In the genomic region with DNA sequence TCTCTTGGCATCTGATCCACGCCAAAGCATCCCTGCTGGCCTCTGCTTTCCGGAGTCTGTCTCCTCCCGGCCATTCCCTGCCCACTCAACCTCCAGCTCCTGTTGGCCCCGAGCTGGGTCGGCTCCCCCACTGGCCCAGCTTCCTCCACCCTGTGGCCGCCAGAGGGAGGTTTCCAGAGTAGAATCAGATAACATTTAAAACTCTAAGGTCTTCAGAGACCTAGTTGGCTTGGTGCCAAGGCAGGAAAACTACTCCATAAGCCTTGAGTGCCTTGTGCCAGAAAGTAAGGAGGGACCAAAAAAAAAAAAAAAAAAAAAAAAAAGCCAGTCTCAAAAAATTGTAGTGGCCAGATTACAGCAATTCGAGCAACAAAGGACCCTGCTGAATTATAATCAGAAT, we compare ENCODE assay signal across 9 mouse cellular contexts. TPM values are rescaled to one million over a fixed set of nuclear protein-coding genes. Genes with fewer than 3 reads are reported as not detected.
DNase-seq lines count a peak whose midpoint lies in the region; ATAC-seq and TF ChIP-seq lines count a peak whose summit lies in the region.
"Had no signal": no experiment of that assay in that cellular context is flagged by ENCODE, and none has a peak within 500 bp of the region (broad histone marks: within the 10 kb centered on the region; RNA-seq: fewer than 3 reads in every experiment).

No protein-coding gene starts in this region.

- intact Hi-C loops in heart, postnatal 36 days (cut with DNase I), result no loop called here

- 23% methylated on average over 7 of the region's 7 CpGs for WGBS in lung, postnatal 0 days

- peak; percentile 32 for ATAC-seq in lung, postnatal 0 days

- H3K9ac ChIP-seq in MEL (ENCODE audit: control insufficient read depth, low read depth, low read length, poor library complexity, severe bottlenecking), result peak overlapping the region; percentile 14; the same call in 1 of the 2 replicates
- H3K9ac ChIP-seq in lung, postnatal 0 days (replicated peaks; ENCODE audit: low read depth), result no peak overlapping the region
- H3K9ac ChIP-seq: limb, embryonic 15.5 days had no signal

- H3K4me2 ChIP-seq in lung, postnatal 0 days (replicated peaks; ENCODE audit: low read depth, low read length), result no peak overlapping the region
- H3K4me2 ChIP-seq: limb, embryonic 15.5 days had no signal

- H3K4me1 ChIP-seq in MEL (ENCODE audit: control insufficient read depth in 1 of 2, insufficient read depth in 2 of 2, low read length in 2 of 2), result peaks cover 2 to 12% of the 10 kb centered on the region in 2 experiments; a peak in 3 of 4 replicates
- peaks cover 11% of the 10 kb centered on the region for H3K4me1 ChIP-seq in lung, postnatal 0 days (ENCODE audit: insufficient read depth, low read depth, low read length)

- DNase-seq in embryo, embryonic 11 days, result peak; percentile 11
- no peak for DNase-seq in embryo, embryonic 9.5 days (ENCODE audit: extremely low spot score)
- peak; percentile 76 for DNase-seq in MEL (ENCODE audit: low read depth, low spot score)
- peak; percentile 52 to 55 for DNase-seq in cerebellum, postnatal 14 days
- peak; percentile 36 to 47 for DNase-seq in heart, postnatal 36 days
- DNase-seq in lung, postnatal 0 days (ENCODE audit: low spot score), result peak; percentile 83
- no peak for DNase-seq in spleen, postnatal 10 days (ENCODE audit: low spot score in 2 of 2)
- no peak for DNase-seq in c-Kit-positive CD71-positive TER-119-positive erythroid progenitor cells, embryonic 14.5 days (ENCODE audit: low spot score)

- no peaks in the 10 kb centered on the region for H3K9me3 ChIP-seq in MEL (replicated peaks; ENCODE audit: insufficient read depth, low read length)
- no peaks in the 10 kb centered on the region for H3K9me3 ChIP-seq in lung, postnatal 0 days (ENCODE audit: low read length)
- H3K9me3 ChIP-seq: limb, embryonic 15.5 days had no signal

- no peak for TF ChIP-seq POLR2A in MEL (IDR thresholded peaks at IDR 0.05; ENCODE audit: control insufficient read depth in 1 of 2, insufficient read depth in 1 of 2, low read depth in 1 of 2, low read length in 2 of 2, poor library complexity in 1 of 2)

- H3K27me3 ChIP-seq in MEL (ENCODE audit: control insufficient read depth in 1 of 2, insufficient read depth in 2 of 2, low read length in 2 of 2), result no peaks in the 10 kb centered on the region
- no peaks in the 10 kb centered on the region for H3K27me3 ChIP-seq in lung, postnatal 0 days (replicated peaks; ENCODE audit: insufficient read depth, low read length)
- H3K27me3 ChIP-seq: limb, embryonic 15.5 days had no signal

- TF ChIP-seq RAD21 in MEL (IDR thresholded peaks at IDR 0.05; ENCODE audit: low read depth, low read length), result no peak; the same call in 1 of the 2 replicates

- no peak overlapping the region; the same call in 1 of the 2 replicates for H3K27ac ChIP-seq in MEL (ENCODE audit: control insufficient read depth, low read depth, low read length)
- H3K27ac ChIP-seq in lung, postnatal 0 days (ENCODE audit: low read length), result no peak overlapping the region
- H3K27ac ChIP-seq: limb, embryonic 15.5 days had no signal

- TF ChIP-seq CTCF in MEL (IDR thresholded peaks at IDR 0.05 in 2 of 3, conservative IDR thresholded peaks at IDR 0.05 in 1 of 3; ENCODE audit: control insufficient read depth in 1 of 3, insufficient read depth in 1 of 3, low read depth in 2 of 3, low read length in 3 of 3, poor library complexity in 1 of 3, severe bottlenecking in 1 of 3), result peak in 2 of 3 experiments; percentile 32 to 38; a peak in 3 of 6 replicates
- TF ChIP-seq CTCF in lung, postnatal 0 days (IDR thresholded peaks at IDR 0.05), result peak; percentile 62

- H3K4me3 ChIP-seq in MEL (ENCODE audit: control insufficient read depth in 1 of 2, insufficient read depth in 1 of 2, low read depth in 2 of 2, low read length in 2 of 2), result no peak overlapping the region
- H3K4me3 ChIP-seq in lung, postnatal 0 days (ENCODE audit: low read depth, low read length), result no peak overlapping the region
- H3K4me3 ChIP-seq: limb, embryonic 15.5 days had no signal

- no peaks in the 10 kb centered on the region for H3K79me2 ChIP-seq in MEL (ENCODE audit: control insufficient read depth, insufficient read depth, low read length, poor library complexity)

- TF ChIP-seq EP300 in MEL (IDR thresholded peaks at IDR 0.05; ENCODE audit: low read depth in 1 of 2, low read length in 2 of 2), result peak in 1 of 2 experiments; percentile 34; a peak in 2 of 4 replicates
- peak; percentile 9; the same call in 1 of the 2 replicates for TF ChIP-seq EP300 in lung, postnatal 0 days (IDR thresholded peaks at IDR 0.05)

- peaks cover 0 to 9% of the 10 kb centered on the region in 2 experiments; a peak in 3 of 4 replicates for H3K36me3 ChIP-seq in MEL (ENCODE audit: control insufficient read depth in 1 of 2, insufficient read depth in 2 of 2, low read length in 2 of 2)
- no peaks in the 10 kb centered on the region for H3K36me3 ChIP-seq in lung, postnatal 0 days (ENCODE audit: insufficient read depth, low read length)

TF ChIP-seq in MEL, 35 proteins besides CTCF, POLR2A, EP300 and RAD21:
- TF ChIP-seq ZC3H11A (IDR thresholded peaks at IDR 0.05; ENCODE audit: low read depth, low read length) (no peak), TAL1 (IDR thresholded peaks at IDR 0.05; ENCODE audit: low read length) (no peak), UBTF (IDR thresholded peaks at IDR 0.05; ENCODE audit: borderline replicate concordance, insufficient read depth, low read depth, low read length) (no peak), GATA1 (IDR thresholded peaks at IDR 0.05; ENCODE audit: low read depth, low read length) (peak; percentile 67), ZNF384 (IDR thresholded peaks at IDR 0.05; ENCODE audit: low read depth, low read length) (peak; percentile 93), NELFE (IDR thresholded peaks at IDR 0.05; ENCODE audit: low read depth, low read length) (no peak), SMC3 (IDR thresholded peaks at IDR 0.05; ENCODE audit: low read depth, low read length) (peak; percentile 51), HCFC1 (IDR thresholded peaks at IDR 0.05; ENCODE audit: low read depth, low read length) (no peak), MAZ (IDR thresholded peaks at IDR 0.05; ENCODE audit: low read depth, low read length) (no peak), USF1 (IDR thresholded peaks at IDR 0.05; ENCODE audit: low read depth, low read length) (no peak), SIN3A (IDR thresholded peaks at IDR 0.05; ENCODE audit: low read length) (0 out of 2 replicates have a peak, but pooled peaks have one; percentile 24), CHD1 (IDR thresholded peaks at IDR 0.05; ENCODE audit: low read depth, low read length) (no peak), MXI1 (IDR thresholded peaks at IDR 0.05; ENCODE audit: low read depth, low read length) (peak; percentile 33; the same call in 1 of the 2 replicates), POLR2AphosphoS2 (IDR thresholded peaks at IDR 0.05; ENCODE audit: low read length) (no peak), ETS1 (IDR thresholded peaks at IDR 0.05; ENCODE audit: low read depth, low read length) (0 out of 2 replicates have a peak, but pooled peaks have one; percentile 15), MEF2A (IDR thresholded peaks at IDR 0.05; ENCODE audit: extremely low read depth, insufficient replicate concordance, low read depth, low read length, poor library complexity, severe bottlenecking) (no peak), ZKSCAN1 (IDR thresholded peaks at IDR 0.05; ENCODE audit: low read depth, low read length) (no peak; the same call in 1 of the 2 replicates), NRF1 (IDR thresholded peaks at IDR 0.05; ENCODE audit: insufficient read depth, low read depth, low read length, poor library complexity, severe bottlenecking) (no peak), USF2 (IDR thresholded peaks at IDR 0.05; ENCODE audit: borderline replicate concordance in 1 of 2, insufficient read depth in 1 of 2, low read depth in 1 of 2, low read length in 2 of 2) (no peak)

RNA-seq across cellular contexts. Expression of a gene that starts 15.0 kb away (rescaled TPM):
- total RNA-seq in MEL (2012; rRNA removed), result 8.2 and 8.7 TPM in 2 replicates
- 1 to 10 TPM in 1 of 2 experiments, not detected in 1; 5.6 TPM for polyA plus RNA-seq in MEL (2012; ENCODE audit: insufficient read depth in 1 of 2, insufficient read length in 2 of 2, low read depth in 1 of 2, low replicate concordance in 2 of 2, missing spikeins in 1 of 2)
- 1 to 10 TPM; 4.5 to 5.1 TPM for total RNA-seq in heart, postnatal 36 days (2021)
- 3.3 and 4.2 TPM in 2 replicates for polyA plus RNA-seq in lung, postnatal 0 days (2015; fragmentation: Nextera tagmentation; extraction: Ambion mirVana)

Comparison
In these comparisons a context has a peak if more than half of its experiments do, and no peak if none do; other contexts are left out.
1. DNase-seq: peak in embryo, embryonic 11 days (single experiment), MEL (single experiment), cerebellum, postnatal 14 days (2 of 2), heart, postnatal 36 days (2 of 2) and lung, postnatal 0 days (single experiment); none in embryo, embryonic 9.5 days (single experiment), spleen, postnatal 10 days (0 of 2) and c-Kit-positive CD71-positive TER-119-positive erythroid progenitor cells, embryonic 14.5 days (single experiment).